Mouse (Mus musculus): Measurements from ENCODE around the gene Gpn1. TPM values are rescaled to one million over a fixed set of nuclear protein-coding genes. Genes with fewer than 3 reads are reported as not detected.
"Not testable (repeated sequence)": the region's sequence is repeated elsewhere in the genome, so short reads cannot be mapped to it uniquely, and the experiment has no call there.

The Gpn1 gene
- total RNA-seq (2021), result 10 to 100 TPM; 25.5 to 33.3 TPM
- long read RNA-seq, experiment 1, transcript Gpn1-201 (14 exons, 3,144 nt), result major isoform, 42 of 47 reads
- long read RNA-seq, experiment 1, partial matches to known transcripts, result 0 of 47 reads
- long read RNA-seq, experiment 1, other reads (novel, unspliced or antisense), result 5 of 47 reads
- long read RNA-seq, experiment 2, transcript Gpn1-201 (14 exons, 3,144 nt), result major isoform, 96 of 110 reads
- long read RNA-seq, experiment 2, partial matches to known transcripts, result 1 of 110 reads
- long read RNA-seq, experiment 2, other reads (novel, unspliced or antisense), result 13 of 110 reads

GRCm38 (mm10) chr5:31494513-31495297 lies at the start of gene Gpn1:
Gene Gpn1 (plus strand): TSS chr5:31494741.
- DNase-seq (ENCODE audit: low spot score in 2 of 2), result peak; percentile 77 to 79

- DNase-seq (ENCODE audit: low spot score in 2 of 2), result no peak
These were observed 43.2 kb upstream of the Gpn1 start for GRCm38 (mm10) chr5:31451336-31451735.

- DNase-seq (ENCODE audit: low spot score in 2 of 2), result peak; percentile 81 to 83
These were observed 42.5 kb upstream of the Gpn1 start, which contains the start of gene Zfp512 for GRCm38 (mm10) chr5:31451878-31452561. Gene Zfp512 (plus strand): TSS chr5:31452431.

- no peak for DNase-seq (ENCODE audit: low spot score in 2 of 2)
These were observed 42.0 kb upstream of the Gpn1 start for GRCm38 (mm10) chr5:31452562-31452878.

- no peak for DNase-seq (ENCODE audit: low spot score in 2 of 2)
These were observed 41.6 kb upstream of the Gpn1 start for GRCm38 (mm10) chr5:31452886-31453410.

- DNase-seq (ENCODE audit: low spot score in 2 of 2), result no peak
These were observed 26.7 kb upstream of the Gpn1 start for GRCm38 (mm10) chr5:31467798-31468197.

GRCm38 (mm10) chr5:31469711-31470110 lies 24.8 kb upstream of the Gpn1 start:
- DNase-seq (ENCODE audit: low spot score in 2 of 2), result no peak

GRCm38 (mm10) chr5:31470334-31470733 lies 24.2 kb upstream of the Gpn1 start:
- DNase-seq (ENCODE audit: low spot score in 2 of 2), result peak; percentile 22 to 51

GRCm38 (mm10) chr5:31480536-31480935 lies 14.0 kb upstream of the Gpn1 start:
- DNase-seq (ENCODE audit: low spot score in 2 of 2), result no peak

GRCm38 (mm10) chr5:31485440-31485839 lies 9.1 kb upstream of the Gpn1 start, which contains the start of gene 4930548H24Rik:
Gene 4930548H24Rik (plus strand): TSS chr5:31485740.
- no peak for DNase-seq (ENCODE audit: low spot score in 2 of 2)

- DNase-seq (ENCODE audit: low spot score in 2 of 2), result no peak
These were observed 6.7 kb upstream of the Gpn1 start for GRCm38 (mm10) chr5:31487889-31488288.

GRCm38 (mm10) chr5:31489116-31489769 lies 5.3 kb upstream of the Gpn1 start:
- no peak for DNase-seq (ENCODE audit: low spot score in 2 of 2)

GRCm38 (mm10) chr5:31492031-31492430 lies 2.5 kb upstream of the Gpn1 start:
- DNase-seq (ENCODE audit: low spot score in 2 of 2), result no peak

- DNase-seq (ENCODE audit: low spot score in 2 of 2), result no peak
These were observed 10.3 kb downstream of the Gpn1 start for GRCm38 (mm10) chr5:31504843-31505242.

- no peak for DNase-seq (ENCODE audit: low spot score in 2 of 2)
These were observed 17.9 kb downstream of the Gpn1 start for GRCm38 (mm10) chr5:31512481-31512880.

- DNase-seq (ENCODE audit: low spot score in 2 of 2), result no peak
These were observed 26.0 kb downstream of the Gpn1 start for GRCm38 (mm10) chr5:31520556-31520955.

- DNase-seq (ENCODE audit: low spot score in 2 of 2), result peak; percentile 74 to 82
These were observed 32.0 kb downstream of the Gpn1 start, which contains the start of gene Slc4a1ap for GRCm38 (mm10) chr5:31526354-31527116. Gene Slc4a1ap (plus strand): TSS chr5:31526995.

- no peak for DNase-seq (ENCODE audit: low spot score in 2 of 2)
These were observed 32.7 kb downstream of the Gpn1 start for GRCm38 (mm10) chr5:31527117-31527680.

GRCm38 (mm10) chr5:31527707-31528106 lies 33.2 kb downstream of the Gpn1 start, which contains the start of gene Supt7l:
Gene Supt7l (minus strand): TSS chr5:31527807.
- not testable (repeated sequence) for DNase-seq (ENCODE audit: low spot score in 2 of 2)

- DNase-seq (ENCODE audit: low spot score in 2 of 2), result no peak
These were observed 34.0 kb downstream of the Gpn1 start for GRCm38 (mm10) chr5:31528560-31528959.

All from adrenal gland, adult 18-20 months (tissue).